Mouse (Mus musculus): Measurements from ENCODE around the gene Park7. TPM values are rescaled to one million over a fixed set of nuclear protein-coding genes. Genes with fewer than 3 reads are reported as not detected.
A peak's percentile ranks its signal among the peaks of the same experiment; 100 is the strongest.

Gene Park7
- polyA plus RNA-seq, 1 experiment from 2014 or later = 340 TPM

DNA sequence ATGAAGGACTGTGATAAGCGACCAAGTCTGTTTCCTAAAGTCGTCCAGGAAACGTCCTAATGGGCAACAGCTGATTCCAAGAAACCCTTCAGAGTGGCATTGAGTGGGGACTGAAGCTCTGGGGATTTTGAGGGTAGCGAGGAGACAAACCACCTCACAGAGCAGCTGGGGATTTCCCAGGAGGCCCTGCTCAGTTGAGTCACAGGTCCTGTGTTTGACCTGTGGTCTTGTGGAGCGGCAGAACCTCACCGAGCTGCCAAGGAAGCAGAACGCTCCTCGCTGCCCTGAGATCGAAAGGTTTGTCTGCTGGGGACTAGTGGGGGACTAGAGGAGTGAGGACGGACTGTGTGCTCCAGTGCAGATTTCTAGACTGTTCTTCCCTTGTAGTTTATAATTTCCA is 13.6 kb upstream of the Park7 start:
- Histone ChIP-seq H3K36me3 (no peaks in the 10 kb centered on the region), H3K4me3 (no peak overlapping the region), H3K9ac (no peak overlapping the region), H3K4me2 (replicated peaks) (no peak overlapping the region), H3K27me3 (no peaks in the 10 kb centered on the region), H3K9me3 (replicated peaks) (no peaks in the 10 kb centered on the region), H3K4me1 (peaks cover 3% of the 10 kb centered on the region; the same call in 1 of the 2 replicates), H3K27ac (no peak overlapping the region)
- 64% methylated on average over 10 of the region's 10 CpGs for WGBS
- ATAC-seq (ENCODE audit: low FRiP score) = no peak

DNA sequence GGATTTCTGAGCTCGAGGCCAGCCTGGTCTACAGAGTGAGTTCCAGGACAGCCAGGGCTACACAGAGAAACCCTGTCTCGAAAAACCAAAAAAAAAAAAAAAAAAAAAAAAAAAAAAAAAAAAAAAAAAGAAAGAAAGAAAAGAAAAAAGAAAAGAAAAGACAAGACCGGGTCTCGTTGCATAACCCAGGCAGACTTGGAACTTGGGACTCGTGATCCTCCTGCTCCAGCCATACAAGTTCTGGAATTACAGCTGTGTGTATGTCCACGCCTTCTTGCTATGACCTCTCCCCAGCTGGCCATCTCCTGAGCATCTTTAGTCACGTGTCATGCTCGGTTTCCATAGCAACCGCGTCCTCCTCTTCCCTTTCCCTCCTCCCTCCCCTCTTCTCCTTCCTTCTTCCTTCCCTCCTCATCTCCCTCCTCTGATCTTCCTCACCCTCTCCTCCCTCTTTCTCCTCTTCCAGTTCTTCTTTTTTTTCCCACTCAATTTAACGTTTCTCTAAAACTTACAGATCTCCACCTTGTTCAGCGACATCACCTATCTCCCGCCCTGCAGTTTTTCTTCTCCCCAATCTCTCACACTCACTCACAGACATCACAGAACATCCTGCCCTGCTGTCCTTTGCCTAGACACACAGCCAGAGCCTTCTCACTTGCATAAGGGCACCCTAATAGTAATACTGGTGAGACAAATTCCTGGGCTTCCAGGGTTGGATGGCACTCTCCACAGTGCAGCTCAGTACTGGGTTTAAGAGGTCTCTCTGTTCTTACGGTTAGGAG is 12.9 kb upstream of the Park7 start:
- no peak overlapping the region for H3K4me2 ChIP-seq (replicated peaks)
- no peak overlapping the region for H3K9ac ChIP-seq
- 51% methylated on average over 14 of the region's 14 CpGs for WGBS
- H3K9me3 ChIP-seq (replicated peaks) = no peaks in the 10 kb centered on the region
- no peaks in the 10 kb centered on the region for H3K36me3 ChIP-seq
- H3K4me1 ChIP-seq = peaks cover 3% of the 10 kb centered on the region; the same call in 1 of the 2 replicates
- H3K27me3 ChIP-seq = no peaks in the 10 kb centered on the region
- H3K4me3 ChIP-seq = no peak overlapping the region
- ATAC-seq (ENCODE audit: low FRiP score) = no peak
- no peak overlapping the region for H3K27ac ChIP-seq

DNA sequence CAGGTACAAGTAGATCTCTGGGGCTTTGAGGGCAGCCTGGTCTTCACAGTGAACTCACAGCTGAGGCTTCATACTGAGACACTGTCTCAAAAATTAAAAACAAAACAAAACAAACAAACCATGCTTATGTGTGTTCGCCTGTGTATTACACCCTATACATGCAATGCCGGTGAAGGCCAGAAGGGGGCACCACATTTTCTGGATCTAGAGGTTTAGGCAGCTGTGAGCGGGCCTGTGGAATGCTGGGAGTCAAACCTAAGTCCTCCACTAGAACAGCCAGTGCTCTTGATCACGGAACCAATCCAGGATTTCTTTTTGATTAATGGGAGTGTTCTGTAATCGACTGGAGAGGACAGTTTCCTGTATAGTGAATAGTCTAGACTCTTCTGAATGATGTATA is 11.7 kb upstream of the Park7 start:
- Histone ChIP-seq H3K36me3 (no peaks in the 10 kb centered on the region), H3K27me3 (no peaks in the 10 kb centered on the region), H3K9me3 (replicated peaks) (no peaks in the 10 kb centered on the region), H3K4me1 (peaks cover 3% of the 10 kb centered on the region; the same call in 1 of the 2 replicates), H3K4me3 (no peak overlapping the region), H3K4me2 (replicated peaks) (no peak overlapping the region), H3K27ac (no peak overlapping the region), H3K9ac (no peak overlapping the region)
- 50% methylated on average over 5 of the region's 5 CpGs for WGBS
- no peak for ATAC-seq (ENCODE audit: low FRiP score)

DNA sequence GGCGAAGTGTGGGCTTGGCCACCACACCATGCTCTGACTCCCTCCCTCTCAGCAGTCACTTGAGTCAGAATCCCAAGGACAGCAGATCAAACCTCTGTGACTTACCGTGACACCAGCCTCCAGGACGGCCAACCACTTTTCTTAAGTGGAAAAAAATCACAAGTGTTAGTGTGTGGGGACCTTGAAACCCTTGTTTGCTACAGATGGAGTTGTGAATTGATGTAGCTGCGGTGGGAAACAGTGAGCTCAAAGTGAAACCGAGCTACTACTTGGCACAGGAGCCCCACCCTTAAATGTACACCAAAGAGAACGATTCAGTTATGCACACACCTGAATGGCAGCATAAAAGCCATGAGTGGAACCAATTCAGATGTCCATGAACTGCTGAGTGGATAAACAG is 10.7 kb upstream of the Park7 start:
- H3K4me1 ChIP-seq = peaks cover 3% of the 10 kb centered on the region; the same call in 1 of the 2 replicates
- no peak overlapping the region for H3K27ac ChIP-seq
- no peaks in the 10 kb centered on the region for H3K36me3 ChIP-seq
- H3K9ac ChIP-seq = no peak overlapping the region
- H3K4me3 ChIP-seq = no peak overlapping the region
- H3K9me3 ChIP-seq (replicated peaks) = no peaks in the 10 kb centered on the region
- H3K27me3 ChIP-seq = no peaks in the 10 kb centered on the region
- no peak overlapping the region for H3K4me2 ChIP-seq (replicated peaks)
- 87% methylated on average over 6 of the region's 6 CpGs for WGBS
- no peak for ATAC-seq (ENCODE audit: low FRiP score)

DNA sequence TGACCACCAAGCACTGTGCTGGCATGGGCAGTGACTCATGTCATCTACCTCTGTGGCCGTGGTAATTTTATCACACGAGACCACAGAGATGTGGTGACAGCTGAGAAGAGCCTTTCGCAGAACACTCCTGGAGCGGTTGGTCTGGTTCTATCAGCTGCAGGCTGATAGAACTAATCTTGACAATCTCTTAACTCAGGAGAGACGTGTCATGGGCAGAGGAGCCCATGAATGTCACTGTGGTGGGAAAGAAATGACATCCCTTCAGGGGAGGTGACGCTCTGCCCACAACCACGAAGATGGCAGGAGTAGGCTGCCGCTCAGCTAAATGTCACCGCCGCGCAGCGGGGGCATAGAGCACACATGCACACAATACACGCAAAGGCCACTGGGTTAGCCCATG is 10.1 kb upstream of the Park7 start:
- H3K27me3 ChIP-seq = no peaks in the 10 kb centered on the region
- ATAC-seq (ENCODE audit: low FRiP score) = no peak
- H3K9ac ChIP-seq = no peak overlapping the region
- H3K27ac ChIP-seq = no peak overlapping the region
- H3K36me3 ChIP-seq = no peaks in the 10 kb centered on the region
- no peak overlapping the region for H3K4me2 ChIP-seq (replicated peaks)
- peaks cover 3% of the 10 kb centered on the region; the same call in 1 of the 2 replicates for H3K4me1 ChIP-seq
- no peak overlapping the region for H3K4me3 ChIP-seq
- 82% methylated on average over 13 of the region's 13 CpGs for WGBS
- no peaks in the 10 kb centered on the region for H3K9me3 ChIP-seq (replicated peaks)

DNA sequence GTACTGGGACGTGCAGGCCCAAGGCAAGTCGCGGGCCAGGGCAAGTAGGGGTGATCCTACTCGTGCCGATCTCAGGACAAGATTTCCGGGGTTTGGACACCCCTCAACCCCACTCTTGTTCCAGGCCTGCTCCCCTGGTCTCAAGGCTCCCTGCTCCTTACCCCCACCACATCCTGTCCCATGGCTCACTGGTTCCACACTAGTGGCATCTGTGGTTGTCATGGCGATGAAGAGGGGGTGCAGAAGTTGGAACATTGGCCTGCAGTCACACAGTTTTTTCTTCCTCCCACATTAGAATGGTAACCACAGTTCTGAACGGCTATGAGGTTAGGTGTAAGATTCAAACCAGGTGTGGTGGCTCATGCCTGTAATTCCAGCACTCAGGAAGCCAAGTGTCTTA is 7.0 kb upstream of the Park7 start:
- H3K36me3 ChIP-seq = no peaks in the 10 kb centered on the region
- no peak overlapping the region for H3K9ac ChIP-seq
- H3K27ac ChIP-seq = no peak overlapping the region
- no peak for ATAC-seq (ENCODE audit: low FRiP score)
- no peak overlapping the region for H3K4me3 ChIP-seq
- no peaks in the 10 kb centered on the region for H3K27me3 ChIP-seq
- 88% methylated on average over 8 of the region's 8 CpGs for WGBS
- H3K4me2 ChIP-seq (replicated peaks) = no peak overlapping the region
- H3K4me1 ChIP-seq = no peaks in the 10 kb centered on the region
- H3K9me3 ChIP-seq (replicated peaks) = no peaks in the 10 kb centered on the region

DNA sequence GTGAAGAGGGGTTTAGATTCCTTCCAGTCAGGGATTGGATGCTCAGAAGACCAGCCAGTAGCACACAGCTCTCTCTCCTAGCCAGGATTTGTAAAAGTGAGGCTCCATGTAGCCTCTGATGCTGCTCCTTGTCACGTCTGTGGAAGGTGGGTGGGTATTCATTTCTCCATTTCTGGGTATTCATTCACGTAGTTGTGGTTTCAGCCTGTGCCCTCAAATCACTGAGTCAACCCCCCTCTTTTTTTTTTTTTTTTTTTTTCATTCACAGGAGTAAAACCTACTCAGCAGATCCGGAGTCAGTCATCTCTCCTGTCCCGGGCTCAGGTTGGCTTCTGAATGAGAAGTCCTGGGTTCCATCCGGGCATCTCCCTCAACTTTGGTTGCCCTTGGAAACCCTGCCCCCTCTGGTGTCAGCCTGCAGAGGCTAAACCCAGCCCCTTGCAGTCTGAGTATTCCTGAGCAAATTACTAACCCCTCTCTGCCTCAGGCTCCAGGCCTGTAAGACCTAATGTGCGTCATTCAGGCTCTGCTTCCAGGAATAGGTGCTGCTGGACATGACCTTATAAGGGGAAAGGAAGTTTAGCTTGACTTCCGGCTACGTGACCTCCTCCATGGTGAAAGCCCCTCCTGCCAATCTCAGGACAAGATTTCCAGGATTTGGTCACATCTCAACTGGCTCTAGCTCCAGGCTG is 3.2 kb upstream of the Park7 start:
- H3K4me2 ChIP-seq (replicated peaks) = no peak overlapping the region
- ATAC-seq (ENCODE audit: low FRiP score) = no peak
- no peak overlapping the region for H3K4me3 ChIP-seq
- H3K9ac ChIP-seq = no peak overlapping the region
- no peaks in the 10 kb centered on the region for H3K9me3 ChIP-seq (replicated peaks)
- no peaks in the 10 kb centered on the region for H3K27me3 ChIP-seq
- H3K36me3 ChIP-seq = no peaks in the 10 kb centered on the region
- H3K4me1 ChIP-seq = peaks cover 18% of the 10 kb centered on the region
- H3K27ac ChIP-seq = no peak overlapping the region
- 71% methylated on average over 8 of the region's 8 CpGs for WGBS

DNA sequence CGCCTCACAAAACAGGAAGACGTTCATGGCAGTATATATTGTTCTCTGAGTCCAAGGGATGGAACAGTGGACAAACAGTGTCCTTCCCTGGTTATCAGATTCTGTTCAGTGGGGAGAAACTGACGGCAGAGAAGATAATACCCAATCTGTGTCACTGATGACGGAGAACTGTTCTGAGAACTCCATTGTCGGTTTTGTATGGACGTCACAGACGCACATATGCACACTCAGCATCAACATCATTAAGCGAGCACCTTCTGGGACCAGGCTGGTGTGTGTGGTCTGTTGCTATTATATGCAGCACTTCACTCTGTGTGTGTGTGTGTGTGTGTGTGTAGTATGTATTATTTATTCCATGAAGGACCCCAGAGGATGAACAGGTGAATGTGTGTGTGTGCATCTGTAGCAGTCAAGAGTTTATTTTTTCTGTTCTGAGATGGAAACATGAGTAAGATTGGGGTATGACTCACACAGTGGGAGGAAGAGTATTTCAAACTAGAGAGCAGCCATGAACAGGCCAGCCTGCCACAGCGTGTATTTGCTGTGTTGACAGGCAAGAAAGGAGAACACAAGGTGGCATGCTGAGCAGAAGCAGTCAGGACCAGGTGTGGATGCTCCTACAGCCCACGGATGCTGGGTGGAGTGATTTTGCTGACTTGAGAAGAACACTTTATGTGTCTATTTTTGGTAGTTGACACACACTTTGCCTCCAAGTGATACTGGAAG is 1.1 kb upstream of the Park7 start:
- Histone ChIP-seq H3K4me1 (peaks cover 18% of the 10 kb centered on the region), H3K36me3 (no peaks in the 10 kb centered on the region), H3K27ac (peak overlapping the region; percentile 84), H3K27me3 (no peaks in the 10 kb centered on the region), H3K4me3 (peak overlapping the region; percentile 65), H3K4me2 (replicated peaks) (peak overlapping the region; percentile 72), H3K9ac (peak overlapping the region; percentile 82), H3K9me3 (replicated peaks) (no peaks in the 10 kb centered on the region)
- 61% methylated on average over 10 of the region's 10 CpGs for WGBS
- ATAC-seq (ENCODE audit: low FRiP score) = no peak

DNA sequence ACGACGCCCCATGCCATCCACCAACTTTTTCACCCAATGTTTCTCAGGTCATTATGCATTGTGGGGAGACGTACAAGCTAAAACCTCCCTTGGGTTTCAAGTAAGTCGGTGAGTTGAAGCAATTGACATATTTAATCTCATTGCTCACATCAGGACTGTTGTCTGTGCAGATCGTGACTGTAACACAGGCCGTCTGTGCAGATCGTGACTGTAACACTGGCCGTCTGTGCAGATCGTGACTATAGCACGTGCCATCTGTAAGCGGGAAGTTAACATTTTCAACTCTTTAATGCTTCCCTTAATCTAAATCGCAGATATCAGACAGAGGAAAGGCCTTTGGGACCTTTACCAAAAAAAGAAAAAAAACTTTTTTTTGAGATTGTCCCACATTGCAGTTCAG is 494 bp downstream of the Park7 start:
- 18% methylated on average over 12 of the region's 12 CpGs for WGBS
- Histone ChIP-seq H3K9me3 (replicated peaks) (no peaks in the 10 kb centered on the region), H3K27ac (peak overlapping the region; percentile 84), H3K4me2 (replicated peaks) (peak overlapping the region; percentile 72), H3K27me3 (no peaks in the 10 kb centered on the region), H3K4me1 (peaks cover 24% of the 10 kb centered on the region), H3K9ac (peak overlapping the region; percentile 82), H3K36me3 (no peaks in the 10 kb centered on the region), H3K4me3 (peak overlapping the region; percentile 65)
- ATAC-seq (ENCODE audit: low FRiP score) = no peak

DNA sequence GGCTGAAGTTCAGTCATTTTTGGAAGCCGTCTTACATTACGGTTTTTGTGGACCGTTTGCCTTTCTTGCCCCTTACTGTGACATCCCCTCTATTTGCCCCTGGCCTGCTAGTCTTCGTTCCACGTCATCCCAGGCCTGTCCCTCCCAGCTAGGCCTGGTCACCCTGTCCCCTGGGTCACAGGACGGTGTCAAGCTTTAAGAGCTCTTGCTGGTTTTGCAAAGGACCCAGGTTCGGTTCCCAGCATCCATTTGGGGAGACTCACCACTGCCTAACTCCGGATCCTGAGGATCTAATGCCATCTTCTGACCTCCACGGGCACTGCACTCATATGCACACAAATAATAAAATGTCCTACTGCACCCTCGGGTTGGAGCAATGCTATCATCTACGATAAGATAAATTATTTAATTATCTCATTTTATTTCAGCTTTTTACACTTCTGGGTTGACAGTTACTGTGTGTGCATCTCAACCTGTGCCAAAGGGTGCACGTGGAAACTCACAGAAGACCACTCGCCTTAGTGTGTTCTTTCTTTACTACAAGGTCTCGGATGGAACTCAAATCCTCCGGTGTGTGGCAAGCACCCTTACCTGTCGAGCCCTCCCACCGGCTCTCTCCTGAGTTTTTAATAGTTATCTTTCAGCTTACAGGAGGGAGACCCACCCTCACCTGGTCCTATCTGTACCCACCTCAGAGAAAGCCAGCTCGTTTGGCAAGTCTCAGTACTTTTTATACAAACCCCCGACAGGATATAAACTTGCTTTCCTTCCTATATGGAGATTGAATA is 3.9 kb downstream of the Park7 start:
- peak; percentile 33; the same call in 1 of the 2 replicates for ATAC-seq (ENCODE audit: low FRiP score)
- H3K9ac ChIP-seq = no peak overlapping the region
- H3K36me3 ChIP-seq = peaks cover 7% of the 10 kb centered on the region
- H3K9me3 ChIP-seq (replicated peaks) = no peaks in the 10 kb centered on the region
- H3K4me1 ChIP-seq = peaks cover 34% of the 10 kb centered on the region
- peak overlapping the region; percentile 57; the same call in 1 of the 2 replicates for H3K27ac ChIP-seq
- WGBS = 84% methylated on average over 19 of the region's 19 CpGs
- H3K27me3 ChIP-seq = no peaks in the 10 kb centered on the region
- peak overlapping the region; percentile 93 for H3K4me3 ChIP-seq
- H3K4me2 ChIP-seq (replicated peaks) = peak overlapping the region; percentile 83

DNA sequence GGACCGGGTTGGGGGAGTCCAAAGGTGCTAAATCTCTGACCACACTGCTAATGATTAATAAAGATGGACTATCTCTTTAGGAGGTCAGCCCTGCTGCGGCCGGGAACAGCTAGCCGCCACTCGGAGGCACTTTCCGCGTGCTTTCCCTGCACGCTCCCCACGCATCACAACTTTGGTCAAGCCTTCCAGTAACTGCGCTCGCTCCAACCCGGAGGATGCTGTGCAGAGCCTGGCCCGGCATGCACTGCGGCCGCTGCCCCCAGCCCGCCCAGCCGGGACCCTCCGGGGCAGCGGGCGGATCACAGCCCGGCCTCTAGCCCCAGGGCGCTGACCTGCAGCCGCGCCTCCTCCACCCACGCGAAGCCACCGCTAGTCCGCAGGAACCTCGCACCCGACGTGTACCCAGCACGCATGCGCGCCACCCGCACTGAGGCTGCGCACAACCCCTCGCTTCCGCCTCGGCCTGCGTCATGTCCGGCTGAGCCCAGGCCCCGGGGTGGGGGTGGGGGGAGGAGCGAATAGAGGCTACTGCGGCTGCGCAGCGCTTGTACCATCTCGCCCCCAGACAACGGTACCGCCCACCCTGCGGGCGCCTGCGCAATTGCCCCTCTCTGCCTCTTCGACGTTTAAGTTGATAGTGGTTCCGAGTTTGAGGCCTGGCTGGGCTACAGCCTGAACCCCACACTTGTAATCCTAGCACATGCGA is 4.6 kb downstream of the Park7 start:
- ATAC-seq (ENCODE audit: low FRiP score) = peak; percentile 84
- H3K4me2 ChIP-seq (replicated peaks) = peak overlapping the region; percentile 83
- H3K27me3 ChIP-seq = no peaks in the 10 kb centered on the region
- H3K4me1 ChIP-seq = peaks cover 28% of the 10 kb centered on the region
- H3K9ac ChIP-seq = peak overlapping the region; percentile 94
- peak overlapping the region; percentile 93 for H3K4me3 ChIP-seq
- H3K27ac ChIP-seq = peak overlapping the region; percentile 86
- H3K36me3 ChIP-seq = peaks cover 12% of the 10 kb centered on the region
- H3K9me3 ChIP-seq (replicated peaks) = no peaks in the 10 kb centered on the region
- 1% methylated on average over 56 of the region's 56 CpGs for WGBS
